In genomic region chr15:77254636-77255035, GRCm38 (mm10) we compare ENCODE assay signal across 8 mouse cellular contexts. TPM values are rescaled to one million over a fixed set of nuclear protein-coding genes. Genes with fewer than 3 reads are reported as not detected.
DNase-seq lines count a peak whose midpoint lies in the region; ATAC-seq and TF ChIP-seq lines count a peak whose summit lies in the region.

No protein-coding gene starts in this region.

- H3K4me3 ChIP-seq in lung, embryonic 14.5 days (ENCODE audit: low read depth, low read length) = no peak overlapping the region
- no peak overlapping the region for H3K4me3 ChIP-seq in forebrain, embryonic 16.5 days (replicated peaks; ENCODE audit: low read length)
- H3K4me3 ChIP-seq in limb, embryonic 10.5 days = peak overlapping the region; percentile 3
- no peak overlapping the region for H3K4me3 ChIP-seq in stomach, embryonic 15.5 days (replicated peaks)

- no peaks in the 10 kb centered on the region for H3K9me3 ChIP-seq in lung, embryonic 14.5 days (ENCODE audit: low read depth, low read length)
- H3K9me3 ChIP-seq in forebrain, embryonic 16.5 days (ENCODE audit: control insufficient read depth, low read length) = no peaks in the 10 kb centered on the region
- H3K9me3 ChIP-seq in limb, embryonic 10.5 days (replicated peaks) = no peaks in the 10 kb centered on the region
- no peaks in the 10 kb centered on the region for H3K9me3 ChIP-seq in stomach, embryonic 15.5 days

- no peaks in the 10 kb centered on the region for H3K27me3 ChIP-seq in lung, embryonic 14.5 days (ENCODE audit: insufficient read depth, low read length)
- no peaks in the 10 kb centered on the region for H3K27me3 ChIP-seq in forebrain, embryonic 16.5 days (replicated peaks; ENCODE audit: control insufficient read depth, insufficient read depth, low read length)
- no peaks in the 10 kb centered on the region for H3K27me3 ChIP-seq in limb, embryonic 10.5 days (ENCODE audit: low read depth, poor library complexity, severe bottlenecking)
- no peaks in the 10 kb centered on the region for H3K27me3 ChIP-seq in stomach, embryonic 15.5 days (replicated peaks)

- peak; percentile 55 for DNase-seq in lung, embryonic 14.5 days
- no peak for DNase-seq in lung, postnatal 25 days (ENCODE audit: low spot score)
- DNase-seq in limb, embryonic 10.5 days (ENCODE audit: low spot score) = peak; percentile 78
- no peak for DNase-seq in spleen, adult 18-20 months
- DNase-seq in cerebellum, postnatal 14 days = no peak
- no peak for DNase-seq in right cerebral cortex, adult 18-20 months

- 9% methylated on average over 1 of the region's 1 CpGs for WGBS in lung, embryonic 14.5 days
- 0% methylated on average over 1 of the region's 1 CpGs for WGBS in forebrain, embryonic 16.5 days
- 8% methylated on average over 1 of the region's 1 CpGs for WGBS in limb, embryonic 10.5 days
- 17% methylated on average over 1 of the region's 1 CpGs for WGBS in stomach, embryonic 15.5 days

- peaks cover 5% of the 10 kb centered on the region for H3K4me1 ChIP-seq in lung, embryonic 14.5 days (ENCODE audit: insufficient read depth)
- H3K4me1 ChIP-seq in forebrain, embryonic 16.5 days (replicated peaks; ENCODE audit: control insufficient read depth, insufficient read depth, low read length) = peaks cover 33% of the 10 kb centered on the region
- peaks cover 97% of the 10 kb centered on the region for H3K4me1 ChIP-seq in limb, embryonic 10.5 days
- H3K4me1 ChIP-seq in stomach, embryonic 15.5 days = peaks cover 17% of the 10 kb centered on the region

- peak; percentile 66; the same call in 1 of the 2 replicates for ATAC-seq in lung, embryonic 14.5 days (ENCODE audit: insufficient read depth)
- ATAC-seq in forebrain, embryonic 16.5 days = no peak
- ATAC-seq in stomach, embryonic 15.5 days (ENCODE audit: insufficient read depth, low FRiP score, low read depth) = peak; percentile 78; the same call in 1 of the 2 replicates

- TF ChIP-seq CTCF in lung, embryonic 14.5 days (IDR thresholded peaks at IDR 0.05; ENCODE audit: low read depth) = no peak

- peak overlapping the region; percentile 55; the same call in 1 of the 2 replicates for H3K27ac ChIP-seq in lung, embryonic 14.5 days (ENCODE audit: low read depth)
- peak overlapping the region; percentile 60 for H3K27ac ChIP-seq in forebrain, embryonic 16.5 days (ENCODE audit: low read length)
- H3K27ac ChIP-seq in limb, embryonic 10.5 days = peak overlapping the region; percentile 90
- peak overlapping the region; percentile 54 for H3K27ac ChIP-seq in stomach, embryonic 15.5 days

- H3K36me3 ChIP-seq in lung, embryonic 14.5 days (ENCODE audit: insufficient read depth) = no peaks in the 10 kb centered on the region
- H3K36me3 ChIP-seq in forebrain, embryonic 16.5 days (ENCODE audit: control insufficient read depth, insufficient read depth) = no peaks in the 10 kb centered on the region
- H3K36me3 ChIP-seq in limb, embryonic 10.5 days = no peaks in the 10 kb centered on the region
- H3K36me3 ChIP-seq in stomach, embryonic 15.5 days = no peaks in the 10 kb centered on the region

- H3K4me2 ChIP-seq in lung, embryonic 14.5 days = no peak overlapping the region
- no peak overlapping the region for H3K4me2 ChIP-seq in forebrain, embryonic 16.5 days (ENCODE audit: low read length)
- H3K4me2 ChIP-seq in stomach, embryonic 15.5 days = no peak overlapping the region

- H3K9ac ChIP-seq in lung, embryonic 14.5 days = no peak overlapping the region
- no peak overlapping the region for H3K9ac ChIP-seq in forebrain, embryonic 16.5 days (replicated peaks; ENCODE audit: low read depth, low read length)
- H3K9ac ChIP-seq in stomach, embryonic 15.5 days = no peak overlapping the region

RNA-seq across cellular contexts. Expression of gene Rbfox2, which starts 52.2 kb away (rescaled TPM):
- polyA plus RNA-seq in lung, embryonic 14.5 days (2014; fragmentation: Nextera tagmentation; extraction: Ambion mirVana) = 51.9 and 55.8 TPM in 2 replicates
- polyA plus RNA-seq in forebrain, embryonic 16.5 days (2015; fragmentation: Nextera tagmentation; extraction: Ambion mirVana) = 212 and 226 TPM in 2 replicates
- 45.8 and 62.6 TPM in 2 replicates for polyA plus RNA-seq in limb, embryonic 10.5 days (2016; fragmentation: Nextera tagmentation; extraction: Ambion mirVana)
- 54.2 and 56.8 TPM in 2 replicates for polyA plus RNA-seq in stomach, embryonic 15.5 days (2015; fragmentation: Nextera tagmentation; extraction: Ambion mirVana)

Comparison
In these comparisons a context has a peak if more than half of its experiments do, and no peak if none do; other contexts are left out.
1. DNase-seq: peak in lung, embryonic 14.5 days (single experiment) and limb, embryonic 10.5 days (single experiment); none in lung, postnatal 25 days (single experiment), spleen, adult 18-20 months (0 of 2), cerebellum, postnatal 14 days (0 of 2) and right cerebral cortex, adult 18-20 months (single experiment).
2. Peak in every context shown above with its lines, with median percentiles within 50 percentile points of each other: H3K27ac ChIP-seq.